Mouse (Mus musculus): Measurements from ENCODE around the gene Ptpn13. TPM values are rescaled to one million over a fixed set of nuclear protein-coding genes. Genes with fewer than 3 reads are reported as not detected.

Ptpn13 gene
- total and polyA plus RNA-seq, 3 experiments: 15.1 to 43.6 (median 15.5) TPM

GRCm38 (mm10) chr5:103568034-103568433 lies 143.0 kb downstream of the Ptpn13 start (continued):
- TF ChIP-seq RCOR1 (IDR thresholded peaks at IDR 0.05; ENCODE audit: low read depth, low read length): no peak
- TF ChIP-seq ELF1 (IDR thresholded peaks at IDR 0.05; ENCODE audit: low read depth, low read length): no peak

GRCm38 (mm10) chr5:103569446-103569845 lies 144.5 kb downstream of the Ptpn13 start:
- Histone ChIP-seq H3K27ac (ENCODE audit: control insufficient read depth, low read depth, low read length) (no peak overlapping the region), H3K79me2 (ENCODE audit: control insufficient read depth, insufficient read depth, low read length, poor library complexity) (no peaks in the 10 kb centered on the region), H3K9ac (ENCODE audit: control insufficient read depth, low read depth, low read length, poor library complexity, severe bottlenecking) (no peak overlapping the region), H3K4me1 (ENCODE audit: control insufficient read depth in 1 of 2, insufficient read depth in 2 of 2, low read length in 2 of 2) (no peaks in the 10 kb centered on the region), H3K9me3 (replicated peaks; ENCODE audit: insufficient read depth, low read length) (no peaks in the 10 kb centered on the region), H3K36me3 (ENCODE audit: control insufficient read depth in 1 of 2, insufficient read depth in 2 of 2, low read length in 2 of 2) (no peaks in the 10 kb centered on the region), H3K4me3 (ENCODE audit: control insufficient read depth in 1 of 2, insufficient read depth in 1 of 2, low read depth in 2 of 2, low read length in 2 of 2) (no peak overlapping the region), H3K27me3 (ENCODE audit: control insufficient read depth in 1 of 2, insufficient read depth in 2 of 2, low read length in 2 of 2) (no peaks in the 10 kb centered on the region)
- TF ChIP-seq SMC3 (IDR thresholded peaks at IDR 0.05; ENCODE audit: low read depth, low read length): no peak
- TF ChIP-seq HCFC1 (IDR thresholded peaks at IDR 0.05; ENCODE audit: low read depth, low read length): no peak
- TF ChIP-seq MAX (IDR thresholded peaks at IDR 0.05; ENCODE audit: low read length): no peak
- TF ChIP-seq GATA1 (IDR thresholded peaks at IDR 0.05; ENCODE audit: low read depth, low read length): no peak
- TF ChIP-seq TAL1 (IDR thresholded peaks at IDR 0.05; ENCODE audit: low read length): no peak
- TF ChIP-seq RAD21 (IDR thresholded peaks at IDR 0.05; ENCODE audit: low read depth, low read length): no peak
- no peak for TF ChIP-seq NRF1 (IDR thresholded peaks at IDR 0.05; ENCODE audit: insufficient read depth, low read depth, low read length, poor library complexity, severe bottlenecking)
- TF ChIP-seq POLR2A (IDR thresholded peaks at IDR 0.05; ENCODE audit: control insufficient read depth in 1 of 2, insufficient read depth in 1 of 2, low read depth in 1 of 2, low read length in 2 of 2, poor library complexity in 1 of 2): no peak
- TF ChIP-seq BHLHE40 (IDR thresholded peaks at IDR 0.05; ENCODE audit: borderline replicate concordance, low read depth, low read length): no peak
- no peak for TF ChIP-seq USF2 (IDR thresholded peaks at IDR 0.05; ENCODE audit: borderline replicate concordance in 1 of 2, insufficient read depth in 1 of 2, low read depth in 1 of 2, low read length in 2 of 2)
- TF ChIP-seq MYB (IDR thresholded peaks at IDR 0.05; ENCODE audit: low read depth, low read length): no peak
- TF ChIP-seq ELF1 (IDR thresholded peaks at IDR 0.05; ENCODE audit: low read depth, low read length): no peak
- no peak for TF ChIP-seq ZMIZ1 (IDR thresholded peaks at IDR 0.05; ENCODE audit: low read depth, low read length)
- TF ChIP-seq RCOR1 (IDR thresholded peaks at IDR 0.05; ENCODE audit: low read depth, low read length): no peak
- no peak for TF ChIP-seq MXI1 (IDR thresholded peaks at IDR 0.05; ENCODE audit: low read depth, low read length)
- no peak for TF ChIP-seq ZKSCAN1 (IDR thresholded peaks at IDR 0.05; ENCODE audit: low read depth, low read length)
- no peak for DNase-seq (ENCODE audit: low read depth, low spot score)

GRCm38 (mm10) chr5:103579680-103580420 lies 154.9 kb downstream of the Ptpn13 start:
- H3K9ac ChIP-seq (ENCODE audit: control insufficient read depth, low read depth, low read length, poor library complexity, severe bottlenecking): no peak overlapping the region
- TF ChIP-seq EP300 (IDR thresholded peaks at IDR 0.05; ENCODE audit: low read depth in 1 of 2, low read length in 2 of 2): no peak
- TF ChIP-seq RAD21 (IDR thresholded peaks at IDR 0.05; ENCODE audit: low read depth, low read length): no peak
- no peak for TF ChIP-seq GABPA (IDR thresholded peaks at IDR 0.05; ENCODE audit: low read depth, low read length)
- no peak for TF ChIP-seq POLR2A (IDR thresholded peaks at IDR 0.05; ENCODE audit: control insufficient read depth in 1 of 2, insufficient read depth in 1 of 2, low read depth in 1 of 2, low read length in 2 of 2, poor library complexity in 1 of 2)
- TF ChIP-seq GATA1 (IDR thresholded peaks at IDR 0.05; ENCODE audit: low read depth, low read length): no peak
- TF ChIP-seq MYB (IDR thresholded peaks at IDR 0.05; ENCODE audit: low read depth, low read length): no peak
- no peak for TF ChIP-seq MXI1 (IDR thresholded peaks at IDR 0.05; ENCODE audit: low read depth, low read length)
- TF ChIP-seq NRF1 (IDR thresholded peaks at IDR 0.05; ENCODE audit: insufficient read depth, low read depth, low read length, poor library complexity, severe bottlenecking): no peak
- peak; percentile 36 for DNase-seq (ENCODE audit: low read depth, low spot score)
- H3K4me3 ChIP-seq (ENCODE audit: control insufficient read depth in 1 of 2, insufficient read depth in 1 of 2, low read depth in 2 of 2, low read length in 2 of 2): no peak overlapping the region
- no peak overlapping the region for H3K27ac ChIP-seq (ENCODE audit: control insufficient read depth, low read depth, low read length)
- no peaks in the 10 kb centered on the region for H3K9me3 ChIP-seq (replicated peaks; ENCODE audit: insufficient read depth, low read length)
- no peaks in the 10 kb centered on the region; a peak in 1 of 4 replicates for H3K36me3 ChIP-seq (ENCODE audit: control insufficient read depth in 1 of 2, insufficient read depth in 2 of 2, low read length in 2 of 2)
- no peaks in the 10 kb centered on the region for H3K79me2 ChIP-seq (ENCODE audit: control insufficient read depth, insufficient read depth, low read length, poor library complexity)
- H3K27me3 ChIP-seq (ENCODE audit: control insufficient read depth in 1 of 2, insufficient read depth in 2 of 2, low read length in 2 of 2): no peaks in the 10 kb centered on the region
- H3K4me1 ChIP-seq (ENCODE audit: control insufficient read depth in 1 of 2, insufficient read depth in 2 of 2, low read length in 2 of 2): no peaks in the 10 kb centered on the region

Measured in MEL (cell line).